Mouse (Mus musculus) MEL (cell line): ENCODE data around the gene Hdac4.

Source experiments
- CTCF ChIP-seq, 3 experiments: IDR thresholded peaks in 2 of 3; conservative IDR thresholded peaks in 1 of 3; 2 replicates each; pipeline ENCODE4 v1.5.1; 2011 to 2012; ENCODE audit warnings: low read length in 3 of 3, low read depth in 2 of 3, mild to moderate bottlenecking in 2 of 3, improper control_type of control experiment in 1 of 3, inconsistent platforms in 1 of 3, mixed read lengths in 1 of 3, moderate library complexity in 1 of 3; ENCODE audit not compliant: control insufficient read depth in 1 of 3, insufficient read depth in 1 of 3, poor library complexity in 1 of 3, severe bottlenecking in 1 of 3
- POLR2A ChIP-seq, 2 experiments: IDR thresholded peaks; 2 replicates each; pipeline ENCODE4 v1.6.1; 2011 to 2012; ENCODE audit warnings: low read length in 2 of 2, mild to moderate bottlenecking in 2 of 2, control low read depth in 1 of 2, improper control_type of control experiment in 1 of 2, low read depth in 1 of 2, moderate library complexity in 1 of 2; ENCODE audit not compliant: control insufficient read depth in 1 of 2, insufficient read depth in 1 of 2, poor library complexity in 1 of 2

- TF ChIP-seq POLR2A (IDR thresholded peaks at IDR 0.05; ENCODE audit: control insufficient read depth in 1 of 2, insufficient read depth in 1 of 2, low read depth in 1 of 2, low read length in 2 of 2, poor library complexity in 1 of 2) (no peak), CTCF (IDR thresholded peaks at IDR 0.05 in 2 of 3, conservative IDR thresholded peaks at IDR 0.05 in 1 of 3; ENCODE audit: control insufficient read depth in 1 of 3, insufficient read depth in 1 of 3, low read depth in 2 of 3, low read length in 3 of 3, poor library complexity in 1 of 3, severe bottlenecking in 1 of 3) (no peak)
These were observed 144.5 kb downstream of the Hdac4 start for GRCm38 (mm10) chr1:92050992-92051391.
